Mouse (Mus musculus) cerebellum, postnatal 25 days (tissue): ENCODE measurements around the gene Ndufs2.

Experiments used
- DNase-seq, 2 experiments: peaks; one replicate each; pipeline ENCODE4 v3.0.0; 2021; ENCODE audit warnings: mixed read lengths in 2 of 2

Ndufs2 gene

DNA sequence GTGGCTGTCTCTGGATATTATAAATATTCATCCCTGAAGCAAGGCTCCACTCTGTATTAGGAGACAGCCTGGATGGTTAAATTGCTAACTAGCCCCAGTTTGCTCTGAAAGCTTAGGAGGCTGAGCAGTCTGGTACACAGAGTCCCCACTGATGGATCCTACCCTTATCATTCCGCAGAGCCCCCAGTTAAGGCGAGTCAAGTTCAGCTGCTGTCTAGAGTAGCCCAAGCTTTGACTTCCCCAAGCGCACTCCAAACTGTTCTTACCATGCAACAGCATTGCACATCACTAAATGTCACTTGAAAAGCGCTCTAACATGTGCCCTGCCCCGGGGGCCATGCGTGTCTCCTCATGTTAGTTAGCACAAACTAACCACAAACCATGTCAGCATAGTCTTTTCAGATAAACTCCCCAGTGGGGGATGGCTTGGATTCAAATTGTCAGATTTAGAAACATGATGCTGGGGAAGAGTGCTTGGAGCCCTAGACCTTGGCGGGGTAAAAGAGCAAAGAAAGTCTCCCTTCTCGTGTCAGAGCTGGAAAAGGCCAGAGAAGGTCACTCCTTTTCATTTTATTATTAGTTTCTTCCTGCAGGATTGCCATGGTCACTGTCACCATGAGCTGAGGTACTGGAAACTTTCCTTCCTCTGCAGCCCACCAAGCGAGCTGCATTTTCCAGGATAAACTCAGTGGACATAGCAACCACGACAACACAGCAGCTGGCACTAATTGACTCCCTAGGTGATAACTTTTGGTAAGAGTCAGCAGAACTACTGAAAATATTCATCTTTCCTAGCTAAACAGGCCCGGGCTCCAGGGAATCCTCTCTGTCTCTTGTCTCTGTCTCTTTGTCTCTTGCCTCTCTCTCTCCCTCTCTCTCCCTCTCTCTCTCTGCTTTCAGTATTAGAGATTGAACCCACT lies 57.0 kb downstream of the Ndufs2 start:
- no peak for DNase-seq

DNA sequence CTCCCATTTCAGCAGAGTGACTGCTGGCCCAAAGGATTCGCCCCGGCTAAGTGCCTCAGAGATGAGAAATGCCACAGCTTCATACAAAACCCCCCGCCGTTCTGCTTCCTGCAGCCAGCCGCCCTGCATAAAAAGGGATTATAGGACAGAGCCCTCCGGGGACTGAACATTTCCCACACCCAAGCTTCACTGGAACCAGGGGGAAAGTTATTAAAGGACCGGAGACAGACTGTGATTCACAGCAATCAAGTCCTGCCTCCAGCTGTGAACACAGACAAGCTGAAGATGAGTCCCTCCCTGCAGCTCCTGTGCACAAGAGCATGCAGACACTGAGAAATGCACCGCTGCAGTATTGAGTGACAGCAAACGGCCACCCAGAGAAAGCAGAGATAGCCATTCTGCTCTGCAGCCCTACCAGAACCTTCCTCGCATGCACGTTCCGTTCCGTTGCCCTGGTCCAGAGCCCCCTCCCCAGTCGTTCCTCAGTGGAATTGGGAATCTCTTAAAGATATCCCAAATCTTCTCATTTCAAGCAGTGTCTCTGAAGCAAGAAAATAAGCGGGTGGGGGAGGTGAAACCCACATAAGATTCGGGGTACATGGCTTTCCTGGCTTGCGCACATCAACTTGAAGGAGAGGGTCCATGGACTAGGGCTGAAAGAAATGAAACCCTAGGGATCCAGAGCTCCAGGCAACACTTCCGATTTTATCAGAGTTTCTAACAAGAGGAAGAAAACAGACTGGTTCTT lies 57.9 kb downstream of the Ndufs2 start:
- no peak for DNase-seq

DNA sequence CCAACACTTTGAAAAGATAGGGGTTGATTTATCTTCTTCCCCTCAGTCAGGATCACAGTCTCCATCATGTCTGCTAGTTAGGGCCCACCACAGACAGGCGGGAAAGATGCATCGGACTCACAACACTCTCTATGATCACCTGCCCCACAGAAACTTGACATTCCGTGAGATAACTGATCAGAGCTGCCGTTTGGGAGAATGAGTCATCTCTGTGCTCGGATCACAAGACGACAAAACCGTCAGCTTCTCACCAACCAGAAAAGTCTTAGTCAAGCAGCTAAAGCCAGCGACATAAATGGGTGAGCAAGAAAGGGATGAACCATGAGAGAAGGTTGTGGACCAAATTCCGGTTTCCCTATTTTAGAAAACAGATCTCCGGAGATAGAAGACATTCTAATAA lies 58.9 kb downstream of the Ndufs2 start:
- no peak for DNase-seq

DNA sequence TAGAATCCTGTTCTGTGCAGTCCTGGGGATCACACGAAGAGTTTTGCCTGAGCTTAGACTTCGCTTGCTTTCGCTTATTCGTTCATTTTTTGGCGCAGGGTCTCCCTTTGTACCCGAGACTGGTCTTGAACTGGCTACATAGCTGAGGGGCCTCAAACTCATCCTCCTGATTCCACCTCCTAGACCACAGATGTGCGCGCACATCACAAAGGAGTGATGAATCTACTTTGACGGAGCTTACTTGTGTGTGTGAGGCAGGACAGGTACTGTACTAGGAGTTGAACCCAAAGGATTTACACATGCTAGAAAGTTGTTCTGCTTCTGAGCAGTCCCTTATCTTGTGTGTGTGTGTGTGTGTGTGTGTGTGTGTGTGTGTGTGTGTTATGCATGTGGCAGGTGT lies 60.4 kb downstream of the Ndufs2 start:
- no peak for DNase-seq

DNA sequence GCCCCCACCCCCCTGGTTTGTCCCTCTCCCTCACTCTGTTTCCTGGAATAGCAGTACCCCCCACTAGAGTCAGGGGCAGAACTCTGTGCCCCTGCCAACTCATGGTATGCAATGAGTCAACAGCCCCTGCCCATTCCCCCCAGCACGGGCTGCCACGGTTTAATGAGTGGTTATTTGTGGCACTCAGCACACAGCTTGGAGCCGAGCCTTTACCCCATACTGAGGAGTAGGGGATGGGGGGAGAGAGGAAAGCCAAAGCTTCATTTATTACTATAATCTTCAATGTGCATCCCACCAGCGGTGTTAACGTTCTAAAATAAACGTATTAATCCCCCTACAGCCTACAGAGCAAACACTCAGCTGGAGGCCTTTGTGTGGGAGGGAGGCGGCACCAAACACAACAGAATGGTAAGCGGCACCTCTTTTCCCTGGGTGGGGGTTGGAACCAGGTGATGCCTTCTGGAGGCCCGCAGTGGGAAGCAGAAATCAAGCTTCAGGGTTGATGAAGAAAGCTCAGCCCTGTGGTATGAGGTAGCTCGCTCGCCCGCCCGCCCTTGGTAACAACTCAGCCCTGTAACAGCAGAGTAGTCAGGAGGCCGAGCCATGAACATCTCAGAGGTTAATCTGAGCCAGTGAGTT lies 61.6 kb downstream of the Ndufs2 start:
- no peak for DNase-seq

DNA sequence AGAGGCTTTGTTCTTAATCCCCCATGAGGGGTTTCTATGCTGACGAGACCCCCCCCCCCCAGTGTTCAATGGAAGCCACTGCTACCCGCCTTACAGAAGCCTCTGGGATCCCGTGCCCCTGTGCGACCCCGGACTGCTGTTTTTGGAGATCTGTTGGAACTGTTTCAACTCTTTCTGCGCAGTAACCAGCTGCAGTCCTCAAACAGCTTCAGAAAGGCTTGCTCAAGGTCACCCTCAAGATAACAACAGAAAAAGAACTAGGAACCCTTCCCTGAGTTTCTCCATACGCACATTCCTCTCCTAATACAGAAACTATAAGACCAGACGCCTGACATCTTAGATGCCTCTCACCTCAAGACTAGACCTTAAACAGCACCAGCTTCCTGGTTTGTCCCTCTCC lies 62.1 kb downstream of the Ndufs2 start:
- no peak for DNase-seq

DNA sequence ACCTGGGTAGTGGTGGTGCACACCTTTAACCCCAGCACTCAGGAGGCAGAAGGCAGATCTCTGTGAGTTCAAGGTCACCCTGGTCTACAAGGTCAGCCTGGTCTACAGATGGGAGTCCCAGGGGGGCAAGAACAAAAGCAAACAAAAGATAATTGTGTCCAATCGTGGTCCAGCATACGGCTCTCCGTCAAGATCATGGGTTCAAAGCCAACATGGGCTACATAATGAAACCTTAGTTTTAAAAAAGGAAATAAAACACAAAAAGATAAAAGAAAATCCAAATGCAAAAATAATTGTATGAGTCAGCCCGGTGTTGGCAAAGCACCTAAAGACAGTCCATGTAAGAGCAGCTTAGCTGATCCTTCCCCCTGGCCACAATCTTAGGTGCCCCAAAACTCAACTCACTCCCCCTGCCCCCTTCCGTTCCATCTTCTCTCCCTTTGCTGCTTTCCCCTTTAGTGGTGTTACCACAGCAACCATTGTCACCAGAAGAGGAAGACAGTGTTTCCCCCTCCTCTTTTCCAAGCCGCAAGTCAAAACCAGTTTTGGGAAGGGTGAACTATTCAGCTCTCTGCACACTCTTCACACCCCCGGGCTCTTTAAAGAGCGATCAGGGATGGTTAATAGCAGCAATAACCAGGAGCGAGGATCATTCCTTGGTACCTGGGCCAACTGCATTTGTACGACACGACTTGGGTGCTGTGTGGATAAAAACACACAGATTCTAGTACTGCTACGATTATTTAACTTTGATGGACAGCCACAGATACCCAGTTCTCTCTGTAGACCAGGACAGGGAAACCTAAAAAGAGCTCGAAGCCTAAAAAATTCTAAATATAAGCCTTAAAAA lies 63.1 kb downstream of the Ndufs2 start:
- no peak for DNase-seq

DNA sequence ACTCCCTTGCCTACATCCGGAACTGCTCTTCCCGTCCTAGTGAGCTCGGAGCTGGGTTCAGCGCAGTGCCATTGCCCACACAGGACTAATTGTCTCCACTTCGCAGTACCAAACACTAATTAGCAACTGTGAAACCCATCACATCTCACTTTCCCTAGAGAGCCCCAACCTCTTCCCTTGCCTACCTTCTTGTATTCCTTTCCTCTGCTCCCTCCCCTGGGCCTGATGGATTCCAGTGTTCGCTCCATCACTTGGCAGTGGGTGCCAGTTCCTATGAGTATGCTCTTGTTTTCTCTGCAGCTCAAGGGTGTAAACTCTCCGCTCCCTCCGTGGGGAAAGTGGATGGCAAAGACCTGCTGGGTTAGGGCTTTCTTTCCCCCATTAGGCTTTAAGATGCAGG lies 65.5 kb downstream of the Ndufs2 start:
- no peak for DNase-seq
